Mouse (Mus musculus): ENCODE results near the gene Maml1. TPM values are rescaled to one million over a fixed set of nuclear protein-coding genes. Genes with fewer than 3 reads are reported as not detected.

Gene Maml1
- polyA plus RNA-seq, 1 experiment from 2014 or later = 5.6 TPM

GRCm38 (mm10) chr11:50233022-50233421 lies 59.1 kb downstream of the Maml1 start:
- 89% methylated on average over 13 of the region's 13 CpGs for whole genome bisulfite sequencing
- Histone ChIP-seq H3K4me2 (no peak overlapping the region), H3K4me1 (replicated peaks; ENCODE audit: control insufficient read depth, insufficient read depth, low read length) (peaks cover 25% of the 10 kb centered on the region), H3K4me3 (ENCODE audit: low read depth, low read length) (no peak overlapping the region), H3K27ac (ENCODE audit: low read depth, low read length) (no peak overlapping the region), H3K36me3 (ENCODE audit: control insufficient read depth, insufficient read depth, low read length) (peaks cover 27% of the 10 kb centered on the region), H3K9me3 (ENCODE audit: control insufficient read depth, low read length) (no peaks in the 10 kb centered on the region), H3K27me3 (replicated peaks; ENCODE audit: control insufficient read depth, insufficient read depth, low read length) (peaks cover 6% of the 10 kb centered on the region; the same call in 1 of the 2 replicates), H3K9ac (ENCODE audit: low read depth, low read length) (no peak overlapping the region)
- DNase-seq (ENCODE audit: low spot score) = no peak
- ATAC-seq (replicated peaks; ENCODE audit: low FRiP score) = no peak

GRCm38 (mm10) chr11:50231411-50231810 lies 60.7 kb downstream of the Maml1 start:
- WGBS = 35% methylated on average over 8 of the region's 8 CpGs
- Histone ChIP-seq H3K36me3 (ENCODE audit: control insufficient read depth, insufficient read depth, low read length) (peaks cover 27% of the 10 kb centered on the region), H3K9me3 (ENCODE audit: control insufficient read depth, low read length) (no peaks in the 10 kb centered on the region), H3K4me1 (replicated peaks; ENCODE audit: control insufficient read depth, insufficient read depth, low read length) (peaks cover 31% of the 10 kb centered on the region), H3K27me3 (replicated peaks; ENCODE audit: control insufficient read depth, insufficient read depth, low read length) (no peaks in the 10 kb centered on the region), H3K4me2 (peak overlapping the region; percentile 52), H3K9ac (ENCODE audit: low read depth, low read length) (no peak overlapping the region), H3K27ac (ENCODE audit: low read depth, low read length) (no peak overlapping the region), H3K4me3 (ENCODE audit: low read depth, low read length) (0 out of 2 replicates have a peak overlapping the region, but pooled peaks have one; percentile 8)
- DNase-seq (ENCODE audit: low spot score) (no peak), ATAC-seq (replicated peaks; ENCODE audit: low FRiP score) (no peak)

GRCm38 (mm10) chr11:50230481-50231304 lies 61.4 kb downstream of the Maml1 start:
- Histone ChIP-seq H3K9me3 (ENCODE audit: control insufficient read depth, low read length) (no peaks in the 10 kb centered on the region), H3K27me3 (replicated peaks; ENCODE audit: control insufficient read depth, insufficient read depth, low read length) (no peaks in the 10 kb centered on the region), H3K27ac (ENCODE audit: low read depth, low read length) (no peak overlapping the region), H3K4me2 (peak overlapping the region; percentile 52), H3K9ac (ENCODE audit: low read depth, low read length) (no peak overlapping the region), H3K4me1 (replicated peaks; ENCODE audit: control insufficient read depth, insufficient read depth, low read length) (peaks cover 30% of the 10 kb centered on the region), H3K4me3 (ENCODE audit: low read depth, low read length) (0 out of 2 replicates have a peak overlapping the region, but pooled peaks have one; percentile 8), H3K36me3 (ENCODE audit: control insufficient read depth, insufficient read depth, low read length) (peaks cover 27% of the 10 kb centered on the region)
- ATAC-seq (replicated peaks; ENCODE audit: low FRiP score) = no peak
- DNase-seq (ENCODE audit: low spot score) = no peak
- WGBS = 56% methylated on average over 45 of the region's 45 CpGs

- Histone ChIP-seq H3K4me2 (no peak overlapping the region), H3K4me1 (replicated peaks; ENCODE audit: control insufficient read depth, insufficient read depth, low read length) (peaks cover 30% of the 10 kb centered on the region), H3K36me3 (ENCODE audit: control insufficient read depth, insufficient read depth, low read length) (peaks cover 24% of the 10 kb centered on the region), H3K27me3 (replicated peaks; ENCODE audit: control insufficient read depth, insufficient read depth, low read length) (no peaks in the 10 kb centered on the region), H3K9me3 (ENCODE audit: control insufficient read depth, low read length) (no peaks in the 10 kb centered on the region), H3K27ac (ENCODE audit: low read depth, low read length) (no peak overlapping the region), H3K9ac (ENCODE audit: low read depth, low read length) (no peak overlapping the region), H3K4me3 (ENCODE audit: low read depth, low read length) (no peak overlapping the region)
- no peak for ATAC-seq (replicated peaks; ENCODE audit: low FRiP score)
- 54% methylated on average over 7 of the region's 7 CpGs for WGBS
- no peak for DNase-seq (ENCODE audit: low spot score)
Measured at GRCm38 (mm10) chr11:50229252-50229910, 62.7 kb downstream of the Maml1 start.

- DNase-seq (ENCODE audit: low spot score) (no peak), ATAC-seq (replicated peaks; ENCODE audit: low FRiP score) (no peak)
- peaks cover 34% of the 10 kb centered on the region for H3K4me1 ChIP-seq (replicated peaks; ENCODE audit: control insufficient read depth, insufficient read depth, low read length)
- no peak overlapping the region for H3K9ac ChIP-seq (ENCODE audit: low read depth, low read length)
- H3K4me3 ChIP-seq (ENCODE audit: low read depth, low read length) = no peak overlapping the region
- no peaks in the 10 kb centered on the region for H3K27me3 ChIP-seq (replicated peaks; ENCODE audit: control insufficient read depth, insufficient read depth, low read length)
- no peaks in the 10 kb centered on the region for H3K9me3 ChIP-seq (ENCODE audit: control insufficient read depth, low read length)
- WGBS = 44% methylated on average over 3 of the region's 3 CpGs
- no peak overlapping the region for H3K4me2 ChIP-seq
- peaks cover 19% of the 10 kb centered on the region for H3K36me3 ChIP-seq (ENCODE audit: control insufficient read depth, insufficient read depth, low read length)
- no peak overlapping the region for H3K27ac ChIP-seq (ENCODE audit: low read depth, low read length)
Measured at GRCm38 (mm10) chr11:50228772-50229171, 63.3 kb downstream of the Maml1 start.

GRCm38 (mm10) chr11:50227736-50228135 lies 64.4 kb downstream of the Maml1 start:
- DNase-seq (ENCODE audit: low spot score) = no peak
- whole genome bisulfite sequencing = 85% methylated on average over 4 of the region's 4 CpGs
- no peak overlapping the region for H3K27ac ChIP-seq (ENCODE audit: low read depth, low read length)
- peaks cover 11% of the 10 kb centered on the region; the same call in 1 of the 2 replicates for H3K36me3 ChIP-seq (ENCODE audit: control insufficient read depth, insufficient read depth, low read length)
- H3K4me2 ChIP-seq = no peak overlapping the region; the same call in 1 of the 2 replicates
- peaks cover 42% of the 10 kb centered on the region for H3K4me1 ChIP-seq (replicated peaks; ENCODE audit: control insufficient read depth, insufficient read depth, low read length)
- H3K27me3 ChIP-seq (replicated peaks; ENCODE audit: control insufficient read depth, insufficient read depth, low read length) = no peaks in the 10 kb centered on the region
- no peaks in the 10 kb centered on the region for H3K9me3 ChIP-seq (ENCODE audit: control insufficient read depth, low read length)
- ATAC-seq (replicated peaks; ENCODE audit: low FRiP score) = no peak
- H3K4me3 ChIP-seq (ENCODE audit: low read depth, low read length) = no peak overlapping the region
- no peak overlapping the region for H3K9ac ChIP-seq (ENCODE audit: low read depth, low read length)

- no peak for DNase-seq (ENCODE audit: low spot score)
- Histone ChIP-seq H3K27ac (ENCODE audit: low read depth, low read length) (no peak overlapping the region), H3K4me2 (peak overlapping the region; percentile 99), H3K36me3 (ENCODE audit: control insufficient read depth, insufficient read depth, low read length) (peaks cover 6% of the 10 kb centered on the region; the same call in 1 of the 2 replicates), H3K4me3 (ENCODE audit: low read depth, low read length) (peak overlapping the region; percentile 96; the same call in 1 of the 2 replicates), H3K9me3 (ENCODE audit: control insufficient read depth, low read length) (no peaks in the 10 kb centered on the region), H3K27me3 (replicated peaks; ENCODE audit: control insufficient read depth, insufficient read depth, low read length) (no peaks in the 10 kb centered on the region), H3K9ac (ENCODE audit: low read depth, low read length) (peak overlapping the region; percentile 98), H3K4me1 (replicated peaks; ENCODE audit: control insufficient read depth, insufficient read depth, low read length) (peaks cover 42% of the 10 kb centered on the region)
- no peak for ATAC-seq (replicated peaks; ENCODE audit: low FRiP score)
- WGBS = 71% methylated on average over 3 of the region's 3 CpGs
Measured at GRCm38 (mm10) chr11:50227226-50227625, 64.9 kb downstream of the Maml1 start.

GRCm38 (mm10) chr11:50226406-50226805 lies 65.7 kb downstream of the Maml1 start:
- no peak for ATAC-seq (replicated peaks; ENCODE audit: low FRiP score)
- 19% methylated on average over 2 of the region's 2 CpGs for WGBS
- no peaks in the 10 kb centered on the region for H3K27me3 ChIP-seq (replicated peaks; ENCODE audit: control insufficient read depth, insufficient read depth, low read length)
- H3K36me3 ChIP-seq (ENCODE audit: control insufficient read depth, insufficient read depth, low read length) = peaks cover 6% of the 10 kb centered on the region; the same call in 1 of the 2 replicates
- DNase-seq (ENCODE audit: low spot score) = no peak
- H3K9me3 ChIP-seq (ENCODE audit: control insufficient read depth, low read length) = no peaks in the 10 kb centered on the region
- H3K9ac ChIP-seq (ENCODE audit: low read depth, low read length) = peak overlapping the region; percentile 98
- H3K4me3 ChIP-seq (ENCODE audit: low read depth, low read length) = peak overlapping the region; percentile 96
- peak overlapping the region; percentile 97 for H3K27ac ChIP-seq (ENCODE audit: low read depth, low read length)
- H3K4me2 ChIP-seq = peak overlapping the region; percentile 99
- peaks cover 42% of the 10 kb centered on the region for H3K4me1 ChIP-seq (replicated peaks; ENCODE audit: control insufficient read depth, insufficient read depth, low read length)
